Mouse (Mus musculus): Measurements from ENCODE around the gene Lrrc58. TPM values are rescaled to one million over a fixed set of nuclear protein-coding genes. Genes with fewer than 3 reads are reported as not detected.

Lrrc58 gene
- total RNA-seq, 2 experiments from 2014 or later = 85.6 to 85.7 TPM

DNA sequence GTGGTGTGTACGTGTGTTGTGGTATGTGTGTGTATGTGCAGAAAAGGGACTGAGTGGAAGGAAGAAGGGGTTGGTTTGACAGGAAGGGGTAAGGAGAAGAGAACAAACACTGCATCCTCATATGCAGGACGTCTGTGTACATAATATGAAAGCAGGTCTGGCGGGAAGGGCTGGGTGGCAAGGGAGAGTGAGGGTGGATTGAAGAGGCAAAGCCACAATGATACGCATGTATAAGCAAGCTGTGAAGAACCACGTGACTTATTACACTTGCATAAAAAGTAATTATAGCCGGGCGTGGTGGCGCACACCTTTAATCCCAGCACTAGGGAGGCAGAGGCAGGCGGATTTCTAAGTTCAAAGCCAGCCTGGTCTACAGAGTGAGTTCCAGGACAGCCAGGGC is 2.3 kb upstream of the Lrrc58 start:
- intact Hi-C loops (cut with DNase I) = loop anchor here (5.0 kb wide), 3 partner anchors 54 to 221 kb away; partner anchors contain the start of gene Gsk3b
- DNase-seq = no peak

DNA sequence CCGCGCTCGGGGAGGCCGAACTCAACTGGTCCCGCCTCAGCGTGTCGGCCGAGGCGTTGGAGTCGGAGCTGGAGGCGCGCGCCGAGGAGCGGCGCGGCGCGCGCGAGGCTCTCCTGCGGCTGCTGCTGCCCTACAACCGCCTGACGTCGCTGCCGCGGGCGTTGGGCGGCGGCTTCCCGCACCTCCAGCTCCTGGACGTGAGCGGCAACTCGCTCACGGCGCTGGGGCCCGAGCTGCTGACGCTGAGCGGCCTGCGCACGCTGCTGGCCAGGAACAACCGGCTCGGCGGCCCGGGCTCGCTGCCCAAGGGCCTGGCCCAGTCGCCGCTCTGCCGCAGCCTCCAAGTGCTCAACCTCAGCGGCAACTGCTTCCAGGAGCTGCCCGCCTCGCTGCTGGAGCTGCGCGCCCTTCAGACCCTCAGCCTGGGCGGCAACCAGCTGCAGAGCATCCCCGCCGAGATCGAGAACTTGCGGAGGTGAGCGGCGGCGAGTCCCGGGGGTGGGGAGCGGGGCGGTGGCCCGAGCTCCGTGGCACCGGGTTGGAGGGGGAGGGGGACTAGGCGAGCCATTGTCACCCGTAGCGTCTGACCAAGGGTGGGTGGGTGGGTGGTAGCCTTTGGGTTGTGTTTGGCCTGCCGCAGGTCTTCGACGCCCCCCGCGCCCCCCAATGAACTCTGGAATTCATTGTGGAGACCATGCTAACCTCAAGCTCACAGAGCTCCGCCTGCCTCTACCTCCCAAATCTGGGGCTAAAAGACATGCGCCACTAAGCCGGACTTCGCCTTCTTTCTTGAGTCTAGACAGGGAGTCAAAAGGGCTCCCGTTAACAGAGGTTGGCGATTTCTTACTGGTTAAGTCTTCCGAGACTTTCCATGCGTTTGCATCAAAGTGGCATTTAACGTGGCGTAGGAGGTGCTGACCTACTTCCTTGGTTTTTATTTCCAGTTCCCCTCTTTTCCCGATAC is 599 bp downstream of the Lrrc58 start:
- intact Hi-C loops (cut with DNase I) = loop anchor here (2.0 to 5.0 kb wide), 4 partner anchors 56 to 219 kb away; partner anchors contain the start of gene Gsk3b
- DNase-seq = peak in 1 of 2 experiments; percentile 70

DNA sequence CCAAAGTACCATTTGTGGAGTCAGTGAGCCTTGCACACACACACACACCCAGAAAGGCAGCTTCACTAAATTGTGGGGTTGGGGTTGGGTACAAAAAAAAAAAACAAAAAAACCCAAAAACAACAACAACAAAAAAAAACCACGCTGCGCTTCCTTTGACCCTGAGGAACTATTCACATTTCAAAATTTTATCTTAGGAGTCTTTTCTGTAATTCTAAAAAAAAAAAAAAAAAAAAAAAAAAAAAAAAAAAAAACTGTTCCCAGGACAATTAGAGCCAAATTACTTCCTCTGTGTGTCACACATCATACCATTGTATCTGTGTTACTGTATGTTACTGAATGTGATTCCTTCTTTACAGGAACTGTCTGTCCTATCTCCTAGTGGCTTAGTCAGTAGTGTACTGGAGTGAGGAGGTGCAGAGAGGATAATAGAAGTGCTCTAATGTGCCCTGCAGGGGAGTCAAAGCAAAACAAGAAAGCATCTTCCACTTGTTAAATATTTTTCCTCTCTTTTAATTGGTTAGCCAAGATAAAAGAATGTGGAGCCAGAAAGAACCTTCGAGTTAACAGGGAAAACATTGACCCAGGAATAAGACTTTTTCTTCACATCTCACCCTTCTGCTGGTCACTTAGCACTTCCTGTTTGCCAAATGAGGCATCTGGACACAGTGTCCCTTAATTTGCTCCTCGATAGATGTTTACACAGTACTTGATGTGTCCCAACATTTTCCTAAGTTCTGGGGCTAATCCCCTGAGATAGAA is 1.5 kb downstream of the Lrrc58 start:
- no peak for DNase-seq

DNA sequence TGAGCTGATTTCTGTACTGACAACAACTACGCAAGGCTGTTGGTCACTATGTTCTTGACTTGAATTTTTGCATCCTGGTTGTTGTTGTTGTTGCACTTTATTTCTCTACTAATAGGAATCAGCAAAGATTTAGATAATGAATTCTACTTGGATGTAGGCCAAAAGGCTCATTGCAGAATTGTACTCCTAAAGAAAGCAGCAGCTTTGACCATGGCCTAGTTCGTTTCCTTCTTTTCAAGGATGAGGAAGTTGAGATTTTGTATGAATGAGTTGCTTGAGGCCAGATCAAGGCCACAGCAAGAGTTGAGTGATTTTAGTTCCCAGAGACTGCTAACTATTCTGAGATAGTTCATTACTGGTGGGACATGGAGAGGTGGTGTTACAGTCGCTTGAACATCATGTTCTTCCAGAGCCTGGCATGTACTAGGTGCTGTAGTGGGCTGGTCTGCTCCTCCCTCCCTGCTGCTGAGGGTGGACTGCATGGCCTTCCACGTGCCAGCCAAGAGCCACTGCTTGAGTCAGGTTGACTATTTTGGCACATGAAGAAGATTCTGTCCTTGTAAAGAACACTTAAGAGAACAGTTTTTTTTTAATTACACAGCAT is 3.0 kb downstream of the Lrrc58 start:
- intact Hi-C loops (cut with DNase I) = no loop called here
- peak in 1 of 2 experiments; percentile 37 for DNase-seq

More for the DNA sequence above, 1.5 kb downstream of the Lrrc58 start:
- intact Hi-C loops (cut with DNase I) = loop anchor here (2.0 to 5.0 kb wide), 4 partner anchors 57 to 218 kb away; partner anchors contain the start of gene Gsk3b

DNA sequence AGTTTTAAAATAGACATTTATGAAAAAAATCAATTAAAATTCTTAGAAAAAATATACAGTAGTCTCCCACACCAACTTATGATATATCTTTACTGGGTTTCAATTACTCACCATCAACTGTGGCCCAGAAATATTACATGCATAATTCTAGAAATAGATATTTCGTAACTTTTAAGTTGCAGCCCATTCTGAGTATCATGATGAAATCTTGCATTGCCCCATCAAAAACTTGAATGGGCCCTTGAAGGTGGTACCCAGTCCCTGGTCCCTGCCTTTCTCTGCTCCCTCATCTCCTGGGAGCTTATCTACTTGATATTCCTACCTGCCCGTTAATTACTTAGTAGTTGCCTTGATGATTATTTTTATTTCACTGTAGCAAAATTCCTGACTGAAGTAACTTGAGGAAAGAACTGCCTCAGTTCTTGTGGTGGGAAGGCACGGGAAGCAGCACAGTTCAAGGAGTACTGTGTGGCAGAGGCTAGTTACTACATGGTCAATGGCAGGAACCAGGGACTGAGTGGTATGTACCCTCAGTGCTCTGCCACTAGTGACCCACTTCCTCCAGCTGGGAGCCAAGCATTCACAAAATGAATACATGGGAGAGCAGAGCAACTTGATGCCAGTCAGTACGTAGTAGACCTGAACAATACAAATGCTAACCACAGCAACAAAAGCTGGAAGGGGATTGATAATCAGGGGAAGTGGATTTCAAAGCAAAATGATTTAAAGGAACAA is 6.5 kb downstream of the Lrrc58 start:
- intact Hi-C loops (cut with DNase I) = no loop called here
- no peak for DNase-seq

DNA sequence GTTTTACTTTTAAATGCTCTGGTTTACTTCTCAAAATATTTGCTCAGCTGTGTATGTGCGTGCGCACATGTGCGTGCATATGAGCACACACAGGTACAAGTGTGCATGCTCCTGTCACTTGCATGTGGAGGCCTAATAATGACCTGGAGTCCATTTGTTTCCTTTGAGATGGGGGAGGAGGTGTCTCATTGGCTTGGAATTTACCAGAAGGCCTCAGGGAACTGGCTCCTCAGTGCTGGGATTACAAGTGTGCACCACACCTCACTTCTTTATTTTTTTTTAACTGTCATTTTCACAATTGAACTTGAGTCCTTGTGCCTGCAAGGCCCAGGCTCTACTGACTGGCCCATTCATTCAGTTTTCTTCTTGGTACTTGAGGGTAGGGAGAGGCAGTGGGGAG is 9.2 kb downstream of the Lrrc58 start:
- intact Hi-C loops (cut with DNase I) = no loop called here

DNA sequence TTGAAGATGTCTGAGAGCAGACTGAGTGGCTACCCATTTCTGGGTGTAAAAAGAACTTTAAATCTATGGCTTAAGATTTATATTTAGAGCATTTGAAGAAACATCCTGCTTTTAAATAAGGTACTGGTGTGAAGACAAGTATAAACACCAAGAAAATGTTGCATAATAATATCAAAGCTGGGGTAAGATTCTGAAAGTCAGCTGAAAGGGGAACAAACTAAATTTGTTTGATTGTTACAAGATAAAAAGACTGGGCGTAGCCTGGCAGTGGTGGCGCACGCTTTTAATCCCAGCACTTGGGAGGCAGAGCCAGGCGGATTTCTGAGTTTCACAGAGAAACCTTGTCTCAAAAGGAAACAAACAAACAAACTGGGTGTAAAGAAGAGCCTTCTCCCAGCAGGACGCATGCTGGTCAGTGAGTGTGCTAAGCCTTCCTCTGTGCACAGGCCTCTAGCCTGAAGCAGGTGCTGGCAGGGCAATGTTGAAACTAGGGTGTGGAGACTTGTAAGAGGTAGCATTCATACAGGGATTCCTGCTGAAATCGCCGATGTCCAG is 10.8 kb downstream of the Lrrc58 start:
- no peak for DNase-seq
- intact Hi-C loops (cut with DNase I) = no loop called here

More for the DNA sequence above, 9.2 kb downstream of the Lrrc58 start:
- no peak for DNase-seq

DNA sequence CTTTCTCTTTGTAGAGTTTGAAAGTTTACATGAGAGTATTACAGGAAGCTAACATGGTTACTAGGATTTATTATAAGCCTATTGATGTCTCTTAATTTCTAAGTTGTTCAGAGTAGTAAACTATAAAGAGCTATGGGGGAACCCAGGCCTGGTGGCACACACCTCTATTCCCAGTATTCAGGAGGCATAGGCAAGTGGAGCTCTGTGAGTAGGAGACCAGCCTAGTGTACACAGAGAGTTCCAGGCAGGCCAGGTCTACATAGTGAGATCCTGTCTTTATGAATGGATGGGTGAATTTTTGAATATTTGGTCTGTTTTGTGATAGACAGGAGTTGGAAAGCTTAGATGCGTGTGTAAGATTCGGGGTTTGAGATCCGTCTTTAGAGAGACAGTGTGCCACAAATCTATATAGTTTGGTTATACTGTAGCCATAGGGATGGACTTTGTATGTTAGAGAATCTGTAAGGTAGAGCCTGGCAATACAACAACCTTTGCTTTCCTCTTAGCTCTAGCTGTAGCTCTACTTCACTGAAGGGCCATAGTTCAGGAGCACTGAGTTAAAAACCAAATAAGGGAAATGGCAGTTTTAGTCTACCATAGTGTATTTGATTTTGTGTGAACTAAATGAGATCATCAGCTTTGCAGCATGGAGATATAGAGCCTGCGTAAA is 11.7 kb downstream of the Lrrc58 start:
- no peak for DNase-seq
- intact Hi-C loops (cut with DNase I) = no loop called here

DNA sequence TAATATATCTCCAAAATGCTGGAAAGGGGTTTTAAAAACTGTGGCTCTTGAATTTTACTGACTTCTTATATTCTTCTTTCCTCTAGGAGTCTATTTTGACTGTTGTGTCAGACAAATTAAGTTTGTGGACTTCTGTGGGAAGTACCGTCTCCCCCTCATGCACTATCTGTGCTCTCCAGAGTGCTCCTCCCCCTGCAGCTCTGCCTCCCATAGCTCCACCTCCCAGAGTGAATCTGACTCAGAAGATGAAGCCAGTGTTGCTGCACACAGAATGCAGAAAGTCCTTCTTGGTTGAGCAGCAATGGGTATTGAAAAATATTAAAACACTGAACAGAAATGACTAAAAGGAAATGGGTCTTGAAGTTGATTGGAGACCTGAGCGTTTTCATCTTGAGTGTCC is 13.0 kb downstream of the Lrrc58 start:
- no peak for DNase-seq
- intact Hi-C loops (cut with DNase I) = no loop called here

DNA sequence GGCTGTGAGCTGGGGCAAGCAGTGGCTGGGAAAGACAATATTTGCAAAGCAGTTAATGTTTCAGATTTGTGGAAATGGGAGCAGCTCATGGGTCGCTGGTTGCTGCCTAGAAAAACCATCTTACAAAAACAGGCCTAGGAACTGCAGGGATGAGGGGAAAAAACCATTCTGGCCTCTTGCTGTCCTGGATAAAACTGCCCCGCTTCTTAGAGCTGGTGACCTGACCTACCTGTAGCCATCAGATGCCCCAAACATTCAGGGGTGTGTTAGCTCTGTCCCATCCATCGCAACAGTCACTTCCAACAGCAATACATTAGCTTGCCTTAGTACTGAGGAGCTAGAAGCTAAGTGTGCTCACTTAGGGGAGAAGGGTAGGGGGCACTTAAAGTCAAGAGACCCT is 20.8 kb downstream of the Lrrc58 start:
- no peak for DNase-seq
- intact Hi-C loops (cut with DNase I) = no loop called here

DNA sequence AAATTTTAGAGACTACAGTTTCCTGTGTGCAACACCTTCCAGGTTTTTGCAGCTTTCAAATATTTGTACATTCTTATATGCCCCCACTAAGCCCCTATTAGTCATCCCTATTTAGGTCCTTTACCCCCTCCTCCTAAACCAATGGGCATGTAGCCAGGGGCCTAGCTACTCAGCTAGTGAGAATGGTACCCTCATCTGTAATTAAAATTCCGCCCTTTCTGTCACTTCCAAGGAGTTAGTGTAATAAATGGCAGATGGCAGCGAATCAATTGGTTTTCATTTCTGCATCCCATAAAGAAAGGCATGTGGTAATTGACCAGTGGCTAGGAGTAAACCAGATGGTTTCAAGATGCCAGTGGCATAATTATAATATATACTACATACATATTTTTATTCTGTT is 24.5 kb downstream of the Lrrc58 start:
- intact Hi-C loops (cut with DNase I) = no loop called here
- DNase-seq = no peak

DNA sequence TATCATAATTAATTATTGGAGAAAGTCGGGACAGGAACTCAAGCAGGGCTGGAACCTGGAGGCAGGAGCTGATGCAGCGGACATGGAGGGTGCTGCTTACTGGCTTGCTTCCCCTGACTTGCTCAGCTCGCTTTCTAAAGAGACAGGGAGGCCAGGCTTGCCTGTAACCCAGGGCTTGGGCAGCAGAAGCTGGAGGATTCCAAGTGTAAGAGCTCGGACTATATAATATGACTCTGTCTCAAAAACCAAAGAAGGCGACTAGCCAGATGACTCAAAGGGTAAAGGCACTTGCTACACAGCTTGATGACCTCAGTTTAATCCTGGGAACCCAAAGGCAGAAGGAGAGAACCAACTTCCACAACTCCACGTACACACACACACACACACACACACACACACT is 25.2 kb downstream of the Lrrc58 start:
- no peak for DNase-seq
- intact Hi-C loops (cut with DNase I) = no loop called here

DNA sequence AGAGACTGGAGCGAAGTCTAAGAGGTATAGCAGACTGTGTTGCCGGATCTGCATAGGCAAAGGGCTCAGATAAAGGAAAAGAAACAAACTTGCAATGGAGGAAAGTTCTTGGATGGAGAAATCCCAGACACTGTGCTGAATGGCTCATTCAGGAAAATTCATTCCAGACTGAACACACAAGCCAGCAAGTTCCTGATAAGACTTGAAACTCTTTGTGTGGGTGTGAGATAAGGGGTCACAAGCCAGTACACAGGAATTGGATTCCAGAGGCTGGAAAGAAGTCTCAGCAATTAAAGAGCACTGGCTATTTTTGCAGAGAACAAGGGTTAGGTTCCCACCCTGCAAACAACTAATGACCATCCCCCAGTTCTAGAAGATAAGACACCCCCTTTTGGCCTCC is 25.8 kb downstream of the Lrrc58 start:
- no peak for DNase-seq
- intact Hi-C loops (cut with DNase I) = no loop called here

DNA sequence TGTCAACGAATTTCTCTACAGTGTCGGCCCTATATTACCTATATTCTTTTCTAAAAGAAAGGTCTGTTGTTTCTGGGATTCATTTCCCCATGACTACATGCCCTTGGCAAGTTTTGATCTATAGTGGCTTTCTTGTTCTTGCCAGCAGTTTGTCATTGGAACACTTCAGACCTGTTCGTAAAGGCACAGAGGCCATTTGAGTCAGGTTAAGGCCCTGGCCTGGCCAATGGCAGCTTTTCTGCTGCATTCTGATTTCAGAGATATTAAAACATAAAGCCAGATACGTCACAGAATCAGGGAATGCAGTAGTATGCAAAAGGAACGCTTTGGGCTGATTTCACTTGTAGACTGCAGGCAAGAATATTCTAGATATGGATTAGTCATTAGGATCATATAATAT is 30.6 kb downstream of the Lrrc58 start:
- intact Hi-C loops (cut with DNase I) = no loop called here
- no peak for DNase-seq

DNA sequence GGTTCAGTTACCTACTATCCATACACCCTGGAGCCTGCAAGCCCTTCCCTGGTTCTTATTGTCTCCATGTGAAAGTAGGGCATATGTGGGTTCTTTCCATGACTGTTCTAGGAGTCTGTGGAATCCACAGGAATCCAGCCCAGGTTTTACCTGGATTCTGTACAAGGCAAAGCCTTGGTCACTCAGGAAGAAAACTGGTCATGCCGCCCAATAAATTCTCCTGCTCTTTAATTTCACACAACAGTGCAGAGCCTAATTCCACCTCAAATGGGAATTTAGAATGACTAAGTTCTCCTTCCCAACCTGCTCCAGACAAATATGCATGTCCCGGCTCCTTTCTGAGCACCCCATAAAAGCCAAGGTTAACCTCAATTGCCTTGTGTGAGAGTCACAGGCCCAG is 31.2 kb downstream of the Lrrc58 start:
- intact Hi-C loops (cut with DNase I) = no loop called here
- DNase-seq = no peak

DNA sequence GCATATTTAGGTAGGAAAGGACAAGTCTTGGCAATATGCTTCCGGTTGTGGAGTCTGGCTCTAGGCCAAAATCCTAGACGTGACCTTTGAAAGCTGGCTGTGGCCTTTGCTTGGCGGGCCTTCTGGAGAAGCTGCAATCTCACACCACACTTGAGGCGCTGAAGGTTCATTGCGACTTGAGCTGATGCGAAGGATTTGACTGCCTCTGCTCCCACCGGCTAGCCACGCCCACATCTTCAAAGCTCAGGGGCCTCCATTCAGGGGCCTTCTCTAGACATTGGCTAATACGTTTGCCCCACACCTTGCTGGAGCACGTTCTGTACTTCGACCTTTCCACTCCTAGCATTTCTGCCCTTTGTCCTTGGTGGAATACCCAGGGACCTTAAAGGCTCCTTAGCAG is 33.1 kb downstream of the Lrrc58 start:
- DNase-seq = no peak
- intact Hi-C loops (cut with DNase I) = no loop called here

DNA sequence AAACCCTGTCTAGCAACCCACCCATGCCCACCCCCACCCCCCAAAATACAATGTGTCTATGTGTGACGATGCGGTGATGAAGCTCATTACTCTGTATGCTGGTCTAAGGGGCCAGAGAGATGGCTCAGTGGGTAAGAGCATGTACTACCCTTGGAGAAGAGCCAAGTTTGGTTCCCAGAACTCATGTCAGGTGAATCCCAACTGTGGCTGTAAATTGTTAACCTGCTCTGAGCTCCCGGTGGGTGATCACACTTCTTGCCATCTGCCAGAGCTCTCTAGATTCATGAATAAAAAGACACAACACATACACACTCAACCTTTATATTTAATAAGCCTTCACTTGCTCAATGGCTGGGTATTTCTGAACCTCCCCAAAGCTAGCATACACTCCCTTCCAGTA is 38.3 kb downstream of the Lrrc58 start:
- no peak for DNase-seq
- intact Hi-C loops (cut with DNase I) = no loop called here

DNA sequence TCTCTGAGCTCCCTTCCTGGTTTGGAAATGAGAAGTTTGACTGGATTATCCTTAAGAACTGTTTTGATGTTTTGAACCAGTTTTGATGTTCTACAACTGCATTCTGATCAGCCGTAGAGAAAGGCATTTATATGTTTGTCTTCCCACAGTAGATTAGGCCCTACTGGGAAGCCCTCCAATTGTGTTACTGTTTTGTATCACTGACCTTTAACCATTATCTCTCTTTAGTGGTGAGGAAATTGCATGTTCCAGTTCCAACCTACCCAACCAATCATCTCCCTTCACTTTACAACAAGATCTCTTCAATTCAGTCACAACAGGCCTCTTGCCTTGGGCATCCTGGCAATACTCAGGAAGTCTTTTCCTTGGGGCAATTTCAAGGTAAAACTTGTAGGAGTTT is 42.9 kb downstream of the Lrrc58 start:
- intact Hi-C loops (cut with DNase I) = no loop called here
- DNase-seq = no peak

DNA sequence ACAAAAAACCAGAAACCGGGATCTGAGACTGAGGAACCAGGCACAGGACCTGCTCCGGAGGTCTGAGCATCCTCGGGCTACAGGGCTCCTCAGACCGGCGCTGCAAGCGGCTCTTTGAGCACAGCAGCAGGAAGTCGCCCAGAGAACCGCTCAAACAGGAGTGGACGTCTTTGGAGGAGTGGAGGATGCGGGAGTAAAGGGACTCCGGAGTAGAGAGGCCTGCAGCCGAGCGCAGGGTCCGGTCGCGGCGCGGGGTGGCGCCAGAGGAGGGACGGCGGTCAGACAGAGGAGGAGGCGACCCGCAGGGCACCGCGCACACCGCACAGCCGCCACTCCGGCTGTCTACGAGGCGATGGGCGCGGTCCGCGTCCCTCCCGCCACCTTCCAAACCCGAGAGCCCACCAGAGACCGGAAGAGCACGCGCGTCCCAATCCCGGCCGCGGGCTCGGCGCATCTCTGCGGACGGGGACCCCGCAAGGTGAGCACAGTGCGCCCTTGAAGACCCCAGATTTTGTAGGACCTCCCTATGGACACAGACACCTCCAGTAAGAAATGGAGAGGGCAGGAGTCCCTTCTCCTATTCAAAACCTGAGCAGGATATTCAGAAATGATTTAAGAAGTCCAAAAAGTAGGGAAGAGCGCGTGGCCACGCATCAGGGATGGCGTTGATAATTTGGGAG is 48.1 kb downstream of the Lrrc58 start, which contains the start of gene Gpr156:
Gene Gpr156, plus strand, starts transcription at position 359 of the 680 bp plus-strand sequence.
- intact Hi-C loops (cut with DNase I) = no loop called here
- peak; percentile 55 to 63 for DNase-seq

All from heart, postnatal 14 days (tissue).